Mouse (Mus musculus) T-helper 17 cell (primary cell): Measurements from ENCODE around the gene Atp6ap1.

Source experiments
- in situ Hi-C, 2 experiments: fragments of 300-600 bp; cut with MboI, MseI; formaldehyde crosslinking; loops; 1 replicate in 1 of 2; 2 replicates in 1 of 2; pipeline ENCODE4 v1.15.1; 2025; ENCODE audit warnings: high pct_unique_total_duplicates in 2 of 2

Atp6ap1 gene

DNA sequence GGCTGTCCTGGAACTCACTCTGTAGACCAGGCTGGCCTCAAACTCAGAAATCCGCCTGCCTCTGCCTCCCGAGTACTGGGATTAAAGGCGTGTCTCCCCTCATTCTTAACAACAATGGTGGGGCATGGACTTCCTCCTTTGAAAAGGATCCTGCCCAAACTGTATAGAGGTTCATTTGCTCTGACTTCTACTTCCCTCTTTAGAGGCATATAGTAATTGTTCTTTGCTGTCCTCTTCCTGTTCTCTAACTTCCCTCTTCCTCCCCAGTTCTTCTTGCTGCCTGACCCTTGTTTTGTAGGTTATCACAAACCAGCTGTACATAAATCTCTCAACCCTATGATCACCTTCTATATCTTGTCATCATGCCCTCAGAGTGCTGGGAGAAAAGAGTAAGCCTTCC is 2.8 kb downstream of the Atp6ap1 start:
- in situ Hi-C loops = no loop called here

DNA sequence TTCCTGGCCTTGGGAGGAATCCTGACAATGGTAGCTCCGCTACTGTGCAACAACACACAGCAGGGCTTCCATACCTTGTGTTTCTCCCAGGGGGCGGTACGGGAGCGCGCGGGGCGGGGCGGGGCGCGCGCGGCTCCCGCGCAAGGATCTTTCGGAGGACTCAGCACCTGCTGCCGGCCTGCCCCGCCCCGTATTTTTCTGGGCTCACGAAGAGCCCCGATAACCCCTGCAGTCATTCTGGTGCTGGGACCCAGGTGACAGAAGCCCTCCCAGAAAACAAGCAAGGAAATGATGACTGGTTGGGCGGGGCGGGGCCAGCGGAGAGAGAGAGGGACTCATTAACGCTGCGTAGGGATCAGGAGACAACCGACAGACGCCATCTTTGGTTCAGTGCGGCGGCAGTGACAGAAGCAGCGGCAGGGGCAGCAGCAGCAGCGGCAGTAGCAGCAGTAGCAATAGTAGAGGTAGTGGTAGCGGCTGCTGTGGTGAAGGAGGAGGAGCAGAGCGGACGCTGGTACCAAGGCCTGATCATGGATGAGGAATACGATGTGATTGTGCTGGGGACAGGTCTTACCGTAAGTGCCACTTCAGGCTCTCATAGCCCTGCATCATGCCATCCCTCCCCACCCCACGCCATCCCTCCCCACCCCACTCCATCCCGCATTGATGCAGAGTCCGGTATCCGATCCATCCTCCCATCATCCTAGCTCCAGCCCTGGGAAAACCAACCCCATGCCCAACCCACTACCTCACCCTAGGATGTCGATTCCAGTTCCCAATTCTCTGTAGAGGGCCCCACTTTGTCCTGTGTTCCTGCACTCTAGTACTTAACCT is 8.2 kb downstream of the Atp6ap1 start, which contains the start of gene Gdi1:
Gdi1 (plus strand) TSS at position 132 of the 834 bp plus-strand sequence.
- in situ Hi-C loops = no loop called here

DNA sequence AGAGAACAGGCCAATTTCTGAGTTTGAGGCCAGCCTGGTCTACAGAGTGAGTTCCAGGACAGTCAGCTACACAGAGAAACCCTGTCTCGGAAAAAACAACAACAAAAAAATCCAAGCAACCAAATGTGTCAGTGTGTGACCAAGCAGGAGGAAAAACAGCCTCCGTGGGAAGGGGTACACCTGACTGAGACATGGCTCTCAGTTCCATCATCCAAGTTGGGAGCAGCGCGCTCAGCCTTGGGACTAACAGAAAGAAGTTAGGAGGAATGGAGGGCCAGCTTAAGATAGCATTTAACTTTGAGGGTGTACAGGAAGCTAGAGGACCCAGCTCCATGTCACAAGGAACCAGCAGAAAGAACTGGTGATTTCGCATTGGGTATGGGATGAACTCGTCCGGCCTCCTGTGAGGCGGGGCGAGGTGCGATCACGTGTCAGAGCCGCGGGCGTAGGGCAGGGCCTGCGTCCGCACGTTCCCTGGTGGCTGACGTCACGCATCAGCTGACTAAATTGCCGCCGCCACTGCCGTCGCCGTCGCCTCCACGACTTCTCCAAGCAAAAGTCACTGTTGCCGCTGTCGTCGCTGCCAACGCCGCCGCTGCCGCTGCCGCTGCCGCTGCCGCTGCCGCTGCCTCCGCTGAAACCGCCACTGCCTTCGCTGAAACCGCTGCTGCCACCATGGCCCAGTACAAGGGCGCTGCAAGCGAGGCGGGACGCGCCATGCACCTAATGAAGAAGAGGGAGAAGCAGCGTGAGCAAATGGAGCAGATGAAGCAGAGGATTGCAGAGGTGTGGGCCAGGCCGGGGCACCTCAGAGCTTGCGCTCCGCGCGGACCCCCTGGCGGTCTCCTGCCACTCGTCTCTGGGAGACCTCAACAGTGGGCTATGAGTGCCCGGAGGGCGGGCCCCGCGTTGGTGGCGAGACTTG is 15.9 kb downstream of the Atp6ap1 start, which contains the start of gene Fam50a:
Fam50a (plus strand) TSS at position 494 of the 925 bp plus-strand sequence.
- in situ Hi-C loops = no loop called here

DNA sequence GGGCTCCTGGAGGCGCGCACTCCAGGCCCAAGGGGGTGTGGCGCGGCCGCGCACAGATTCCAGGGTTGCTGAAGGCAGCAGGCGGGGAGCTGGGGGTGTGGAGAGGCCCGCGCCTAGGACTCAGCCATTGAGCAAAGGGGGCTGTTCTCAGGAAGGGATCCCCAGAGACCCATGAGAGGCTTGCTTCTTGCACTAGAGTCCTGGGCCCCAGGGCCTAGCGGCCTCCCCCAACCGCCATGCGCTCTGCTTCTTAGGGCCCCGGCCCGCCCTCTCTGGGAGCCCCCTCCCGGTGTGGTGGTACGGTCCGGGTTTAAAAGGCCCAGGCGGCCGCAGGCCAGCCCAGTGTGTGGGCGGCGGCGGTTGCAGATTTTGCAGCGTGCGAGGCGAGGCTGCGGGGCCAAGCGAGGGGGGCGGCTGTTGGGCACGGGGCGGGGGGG is 31.8 kb downstream of the Atp6ap1 start, which contains the start of gene Plxna3:
Plxna3 (plus strand) TSS at position 342 of the 437 bp plus-strand sequence.
- in situ Hi-C loops = no loop called here

DNA sequence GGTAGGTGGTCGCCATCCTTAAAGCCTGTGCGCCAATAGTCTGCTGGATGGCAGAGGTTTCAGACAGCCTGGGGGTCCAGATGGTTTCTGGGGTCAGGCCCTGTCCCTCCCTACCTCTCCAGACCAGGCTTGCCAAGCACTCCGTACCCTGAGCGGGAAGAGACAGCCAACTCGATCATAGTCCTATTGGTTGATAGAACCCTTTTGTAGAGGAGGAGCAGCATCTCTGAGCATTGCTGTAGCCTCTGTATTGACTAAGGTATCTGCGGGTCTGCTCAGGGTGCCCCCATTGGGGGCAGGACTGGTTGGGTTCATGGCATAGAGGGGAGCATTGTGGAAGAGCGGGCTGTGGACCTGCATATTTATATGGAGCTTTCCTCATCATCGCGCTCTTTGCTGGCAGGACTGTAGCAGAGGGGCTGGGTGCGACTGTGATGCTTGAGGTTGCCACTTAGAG is 32.3 kb downstream of the Atp6ap1 start:
- in situ Hi-C loops = no loop called here

DNA sequence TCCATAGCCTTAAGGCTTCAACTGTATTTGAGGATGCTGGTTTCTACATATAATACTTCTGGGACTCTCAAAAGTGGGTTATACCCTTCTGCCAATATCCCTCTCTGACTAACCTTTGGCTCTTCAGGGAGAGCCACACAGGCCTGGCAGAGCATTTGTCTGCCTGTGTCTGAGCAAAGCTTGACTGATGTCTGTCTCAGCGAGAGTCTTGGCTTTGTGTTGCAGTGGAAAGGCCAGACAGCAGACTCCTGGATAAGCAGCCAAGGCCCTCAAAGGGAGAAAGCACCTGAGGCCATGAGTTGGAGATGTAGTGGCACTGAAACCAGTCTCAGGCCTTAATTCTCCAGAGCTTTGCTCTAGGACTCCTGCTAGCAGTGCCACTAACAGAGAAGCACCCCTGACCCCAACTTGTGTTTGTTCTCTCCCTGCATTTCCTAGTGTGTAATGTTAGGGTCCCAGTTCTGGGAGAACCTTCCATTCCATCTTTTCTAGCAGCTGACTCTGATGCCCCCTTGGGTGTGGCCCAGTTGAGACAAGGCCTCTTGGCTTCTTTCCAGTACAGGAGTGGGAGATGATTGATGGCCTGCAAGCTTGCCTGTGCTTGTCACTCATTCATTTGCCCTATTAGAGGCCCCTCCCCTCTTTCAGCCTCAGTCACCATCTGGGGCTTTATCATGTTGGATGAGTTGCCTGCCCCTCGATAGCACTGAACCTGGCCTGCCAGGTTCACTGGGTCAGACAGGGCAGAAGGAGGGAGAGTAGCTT is 33.5 kb downstream of the Atp6ap1 start:
- in situ Hi-C loops = no loop called here

DNA sequence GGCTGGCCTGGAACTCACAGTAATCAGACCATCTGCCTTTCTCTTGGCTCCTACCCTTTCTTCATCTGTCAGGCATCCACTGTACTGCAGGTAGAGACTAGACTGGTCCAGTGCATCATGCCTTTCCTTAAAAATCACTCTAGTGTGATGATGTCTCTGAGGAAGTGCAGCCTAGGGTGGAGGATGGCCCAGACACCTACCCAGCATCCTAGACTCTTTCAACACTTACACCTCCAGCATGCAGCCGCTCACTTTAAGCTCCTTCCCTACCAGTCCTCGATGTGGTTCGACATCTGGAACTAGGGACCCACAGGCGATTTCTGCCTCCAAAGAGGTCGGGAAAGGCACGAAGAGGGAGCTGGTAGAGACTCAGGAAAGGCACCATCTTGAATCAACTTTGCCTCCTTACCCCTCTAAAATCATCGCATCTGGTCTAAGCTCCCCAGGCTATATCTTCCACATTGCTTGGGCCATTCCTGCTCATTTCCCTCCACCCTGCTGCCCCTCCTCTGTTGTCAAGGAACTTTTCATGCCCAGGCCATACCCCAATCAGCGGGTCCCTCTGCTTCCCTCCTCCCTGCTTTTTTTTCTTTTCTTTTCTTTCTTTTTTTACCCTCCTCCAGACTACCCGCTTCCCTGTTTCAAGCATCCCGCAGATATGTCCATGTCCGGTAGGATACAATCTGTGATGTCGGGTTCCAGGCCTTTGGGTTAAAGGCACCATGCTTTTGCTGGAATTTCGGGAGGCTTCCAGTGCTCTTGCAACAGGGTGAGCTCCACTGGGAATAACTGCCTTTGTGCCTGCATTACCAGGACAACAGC is 56.0 kb downstream of the Atp6ap1 start:
- in situ Hi-C loops = no loop called here

DNA sequence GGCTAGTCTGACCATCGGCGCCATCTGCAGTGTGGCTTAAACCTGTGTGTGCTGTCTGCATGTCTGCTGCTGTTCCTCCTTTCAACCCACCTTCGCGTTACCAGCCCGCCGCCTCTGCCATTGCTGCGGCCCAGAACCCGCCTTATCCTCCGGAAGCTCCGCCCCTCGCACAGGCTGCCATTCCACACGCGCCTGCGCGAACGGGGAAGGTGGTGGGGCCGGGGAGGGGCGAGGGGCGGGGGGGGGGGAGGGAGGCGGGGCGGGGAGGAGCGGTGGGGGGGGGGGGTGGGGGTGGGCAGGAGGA is 56.5 kb downstream of the Atp6ap1 start, which contains the start of gene Lage3:
Lage3 (minus strand) TSS at position 152 of the 304 bp plus-strand sequence.
- in situ Hi-C loops = no loop called here
